12 mouse cellular contexts compared by ENCODE assay signal in genomic region chr7:50210678-50211251, GRCm38 (mm10).
A peak's percentile ranks its signal among the peaks of the same experiment; 100 is the strongest.
DNase-seq lines count a peak whose midpoint lies in the region; ATAC-seq and TF ChIP-seq lines count a peak whose summit lies in the region.
"Had no signal": no experiment of that assay in that cellular context is flagged by ENCODE, and none has a peak within 500 bp of the region (broad histone marks: within the 10 kb centered on the region; RNA-seq: fewer than 3 reads in every experiment).

No protein-coding gene starts in this region.

- H3K4me2 ChIP-seq in embryonic facial prominence, embryonic 14.5 days (ENCODE audit: low read depth, low read length): no peak overlapping the region
- no peak overlapping the region for H3K4me2 ChIP-seq in lung, postnatal 0 days (replicated peaks; ENCODE audit: low read depth, low read length)
- H3K4me2 ChIP-seq in hindbrain, embryonic 15.5 days: peak overlapping the region; percentile 21
- H3K4me2 ChIP-seq in midbrain, postnatal 0 days (ENCODE audit: low read depth, low read length, poor library complexity, severe bottlenecking): no peak overlapping the region
- H3K4me2 ChIP-seq: liver, embryonic 13.5 days had no signal

- no peaks in the 10 kb centered on the region for H3K27me3 ChIP-seq in embryonic facial prominence, embryonic 14.5 days (replicated peaks; ENCODE audit: control insufficient read depth, insufficient read depth, low read length)
- H3K27me3 ChIP-seq in embryonic facial prominence, embryonic 10.5 days (replicated peaks; ENCODE audit: low read depth, poor library complexity, severe bottlenecking): no peaks in the 10 kb centered on the region
- H3K27me3 ChIP-seq in lung, postnatal 0 days (replicated peaks; ENCODE audit: insufficient read depth, low read length): no peaks in the 10 kb centered on the region
- H3K27me3 ChIP-seq in hindbrain, embryonic 15.5 days: no peaks in the 10 kb centered on the region
- no peaks in the 10 kb centered on the region for H3K27me3 ChIP-seq in midbrain, postnatal 0 days (ENCODE audit: insufficient read depth, low read length)
- H3K27me3 ChIP-seq: liver, embryonic 13.5 days had no signal

- H3K9ac ChIP-seq in embryonic facial prominence, embryonic 14.5 days (ENCODE audit: low read depth, low read length): no peak overlapping the region
- no peak overlapping the region for H3K9ac ChIP-seq in lung, postnatal 0 days (replicated peaks; ENCODE audit: low read depth)
- no peak overlapping the region for H3K9ac ChIP-seq in hindbrain, embryonic 15.5 days
- no peak overlapping the region for H3K9ac ChIP-seq in midbrain, postnatal 0 days (replicated peaks; ENCODE audit: low read length, poor library complexity, severe bottlenecking)
- H3K9ac ChIP-seq: liver, embryonic 13.5 days had no signal

- ATAC-seq in embryonic facial prominence, embryonic 14.5 days (ENCODE audit: low read depth): peak; percentile 55
- ATAC-seq in lung, postnatal 0 days: peak; percentile 77
- peak; percentile 48 for ATAC-seq in hindbrain, embryonic 15.5 days (ENCODE audit: low FRiP score, low read depth)
- ATAC-seq in midbrain, postnatal 0 days (ENCODE audit: low FRiP score): no peak

- H3K4me3 ChIP-seq in embryonic facial prominence, embryonic 14.5 days (ENCODE audit: low read depth, low read length): no peak overlapping the region
- H3K4me3 ChIP-seq in embryonic facial prominence, embryonic 10.5 days: no peak overlapping the region
- H3K4me3 ChIP-seq in lung, postnatal 0 days (ENCODE audit: low read depth, low read length): no peak overlapping the region
- H3K4me3 ChIP-seq in hindbrain, embryonic 15.5 days: no peak overlapping the region
- H3K4me3 ChIP-seq in midbrain, postnatal 0 days (ENCODE audit: low read depth, low read length): no peak overlapping the region
- H3K4me3 ChIP-seq: liver, embryonic 13.5 days had no signal

- H3K4me1 ChIP-seq in embryonic facial prominence, embryonic 14.5 days (ENCODE audit: control insufficient read depth, insufficient read depth, low read length): no peaks in the 10 kb centered on the region
- no peaks in the 10 kb centered on the region for H3K4me1 ChIP-seq in embryonic facial prominence, embryonic 10.5 days
- peaks cover 4% of the 10 kb centered on the region; the same call in 1 of the 2 replicates for H3K4me1 ChIP-seq in lung, postnatal 0 days (ENCODE audit: insufficient read depth, low read depth, low read length)
- H3K4me1 ChIP-seq in hindbrain, embryonic 15.5 days (replicated peaks): peaks cover 14% of the 10 kb centered on the region
- H3K4me1 ChIP-seq in midbrain, postnatal 0 days (ENCODE audit: insufficient read depth, low read length): peaks cover 7% of the 10 kb centered on the region; the same call in 1 of the 2 replicates
- H3K4me1 ChIP-seq: liver, embryonic 13.5 days had no signal

- no peak for TF ChIP-seq CTCF in lung, postnatal 0 days (IDR thresholded peaks at IDR 0.05)
- TF ChIP-seq CTCF in midbrain, postnatal 0 days (IDR thresholded peaks at IDR 0.05): no peak

- intact Hi-C loops in gastrocnemius, postnatal 36 days (cut with DNase I): no loop called here

- WGBS in embryonic facial prominence, embryonic 14.5 days: 35% methylated on average over 6 of the region's 6 CpGs
- 58% methylated on average over 6 of the region's 6 CpGs for WGBS in embryonic facial prominence, embryonic 10.5 days
- WGBS in lung, postnatal 0 days: 23% methylated on average over 6 of the region's 6 CpGs
- 16% methylated on average over 6 of the region's 6 CpGs for WGBS in hindbrain, embryonic 15.5 days
- 13% methylated on average over 6 of the region's 6 CpGs for WGBS in midbrain, postnatal 0 days

- no peak; the same call in 1 of the 2 replicates for TF ChIP-seq EP300 in lung, postnatal 0 days (IDR thresholded peaks at IDR 0.05)

- H3K9me3 ChIP-seq in embryonic facial prominence, embryonic 14.5 days (ENCODE audit: control insufficient read depth, low read length): 0 out of 2 replicates have a peak, but pooled peaks cover 12% of the 10 kb centered on the region
- 0 out of 2 replicates have a peak, but pooled peaks cover 6% of the 10 kb centered on the region for H3K9me3 ChIP-seq in embryonic facial prominence, embryonic 10.5 days
- no peaks in the 10 kb centered on the region for H3K9me3 ChIP-seq in lung, postnatal 0 days (ENCODE audit: low read length)
- no peaks in the 10 kb centered on the region for H3K9me3 ChIP-seq in hindbrain, embryonic 15.5 days
- H3K9me3 ChIP-seq in midbrain, postnatal 0 days (ENCODE audit: low read length): peaks cover 7% of the 10 kb centered on the region; the same call in 1 of the 2 replicates
- H3K9me3 ChIP-seq: liver, embryonic 13.5 days had no signal

- DNase-seq in embryonic facial prominence, embryonic 14.5 days (ENCODE audit: low spot score): peak; percentile 81
- no peak for DNase-seq in embryonic facial prominence, embryonic 10.5 days (ENCODE audit: low spot score)
- DNase-seq in lung, postnatal 0 days (ENCODE audit: low spot score): peak; percentile 73
- no peak for DNase-seq in lung, postnatal 36 days
- peak; percentile 48 for DNase-seq in midbrain, postnatal 0 days (ENCODE audit: low spot score)
- DNase-seq in adrenal gland, adult 2 months: no peak
- no peak for DNase-seq in gastrocnemius, postnatal 36 days
- DNase-seq: cerebellum, adult 18-20 months; heart, postnatal 4 days; liver, embryonic 13.5 days; thymus, postnatal 25 days had no signal

- H3K27ac ChIP-seq in embryonic facial prominence, embryonic 14.5 days (replicated peaks; ENCODE audit: low read depth, low read length): no peak overlapping the region
- no peak overlapping the region for H3K27ac ChIP-seq in embryonic facial prominence, embryonic 10.5 days (replicated peaks)
- H3K27ac ChIP-seq in lung, postnatal 0 days (ENCODE audit: low read length): no peak overlapping the region
- H3K27ac ChIP-seq in hindbrain, embryonic 15.5 days (replicated peaks): peak overlapping the region; percentile 51; the same call in 1 of the 2 replicates
- 0 out of 2 replicates have a peak overlapping the region, but pooled peaks have one; percentile 44 for H3K27ac ChIP-seq in midbrain, postnatal 0 days (ENCODE audit: low read depth, low read length)
- H3K27ac ChIP-seq: liver, embryonic 13.5 days had no signal

- H3K36me3 ChIP-seq in embryonic facial prominence, embryonic 14.5 days (ENCODE audit: control insufficient read depth, insufficient read depth, low read length): no peaks in the 10 kb centered on the region
- no peaks in the 10 kb centered on the region for H3K36me3 ChIP-seq in embryonic facial prominence, embryonic 10.5 days (replicated peaks)
- no peaks in the 10 kb centered on the region for H3K36me3 ChIP-seq in lung, postnatal 0 days (ENCODE audit: insufficient read depth, low read length)
- no peaks in the 10 kb centered on the region for H3K36me3 ChIP-seq in hindbrain, embryonic 15.5 days
- H3K36me3 ChIP-seq in midbrain, postnatal 0 days (ENCODE audit: insufficient read depth, low read length): no peaks in the 10 kb centered on the region
- H3K36me3 ChIP-seq: liver, embryonic 13.5 days had no signal

Comparison
In these comparisons a context has a peak if more than half of its experiments do, and no peak if none do; other contexts are left out.
1. DNase-seq: peak in embryonic facial prominence, embryonic 14.5 days (single experiment), lung, postnatal 0 days (single experiment) and midbrain, postnatal 0 days (single experiment); none in embryonic facial prominence, embryonic 10.5 days (single experiment), lung, postnatal 36 days (single experiment), adrenal gland, adult 2 months (single experiment) and gastrocnemius, postnatal 36 days (0 of 2).
2. H3K27ac ChIP-seq: peak in hindbrain, embryonic 15.5 days (single experiment) and midbrain, postnatal 0 days (single experiment); none in embryonic facial prominence, embryonic 14.5 days (single experiment), embryonic facial prominence, embryonic 10.5 days (single experiment) and lung, postnatal 0 days (single experiment).